Mouse (Mus musculus): ENCODE measurements around the gene Adat3.
A peak's percentile ranks its signal among the peaks of the same experiment; 100 is the strongest.

The Adat3 gene

GRCm38 (mm10) chr10:80653156-80653720 is 50.6 kb downstream of the Adat3 start:
- no peak for DNase-seq (ENCODE audit: low spot score)

DNA sequence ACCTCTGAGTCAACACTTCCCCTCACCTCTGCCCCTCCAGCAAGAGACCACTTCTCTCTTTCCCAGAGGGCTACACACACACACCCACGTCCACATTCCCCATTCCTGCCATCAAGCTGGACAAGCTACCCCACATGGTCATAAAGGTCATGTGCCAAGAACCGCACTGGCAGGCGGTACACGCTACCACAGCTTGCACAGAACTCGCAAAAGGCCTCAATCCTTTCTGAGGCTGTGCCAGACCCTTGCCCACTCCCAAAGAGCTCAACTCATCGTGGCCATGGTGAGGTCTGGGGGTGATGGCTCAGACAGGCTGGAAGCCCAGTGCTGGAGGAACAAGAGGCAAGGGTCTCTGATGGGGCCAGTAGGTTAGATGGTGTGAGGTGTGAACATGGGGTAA is 52.2 kb downstream of the Adat3 start:
- DNase-seq (ENCODE audit: low spot score) = no peak

- DNase-seq (ENCODE audit: low spot score) = no peak
Observed at GRCm38 (mm10) chr10:80655406-80656129, 52.9 kb downstream of the Adat3 start.

DNA sequence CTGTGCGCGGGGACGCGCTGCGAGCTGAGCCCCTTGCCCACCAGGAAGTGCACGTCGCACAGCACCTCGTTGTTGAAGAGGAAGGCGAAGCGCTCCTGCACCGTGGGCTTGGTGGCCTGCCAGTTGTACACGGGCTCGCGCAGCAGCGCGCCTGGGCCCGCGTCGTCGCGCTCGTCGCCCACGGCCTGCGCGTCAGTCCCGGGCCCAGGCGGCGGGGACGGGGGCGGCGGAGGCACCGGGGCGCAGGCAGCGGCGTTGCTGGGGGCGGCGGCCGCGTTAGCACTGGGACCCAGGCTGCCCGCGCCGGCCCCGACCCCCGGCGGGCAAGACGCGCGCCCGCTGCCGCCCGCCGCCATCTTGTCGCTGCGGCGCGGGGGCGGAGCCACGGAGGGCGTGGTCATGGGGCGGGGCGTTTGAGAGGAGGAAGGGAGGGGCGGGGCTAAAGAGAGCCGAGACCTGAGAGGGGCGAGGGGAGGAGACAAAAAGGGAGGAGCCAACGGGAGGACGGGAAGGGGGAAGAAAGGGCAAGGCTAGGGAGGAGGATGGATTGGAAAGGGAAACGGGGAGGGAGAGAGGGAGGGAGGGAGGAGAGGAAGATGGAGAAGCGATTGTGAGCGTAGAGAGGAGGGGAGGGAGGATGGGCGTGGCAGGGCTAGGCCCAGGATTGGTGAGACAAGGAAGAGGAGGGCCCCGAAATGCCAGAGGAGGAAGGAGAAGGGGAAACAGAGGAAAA is 53.6 kb downstream of the Adat3 start:
- DNase-seq (ENCODE audit: low spot score) = peak; percentile 99

- no peak for DNase-seq (ENCODE audit: low spot score)
Observed at GRCm38 (mm10) chr10:80656863-80657623, 54.4 kb downstream of the Adat3 start, which contains the start of gene Btbd2. Gene Btbd2, minus strand, starts transcription at chr10:80657071.

Measured in yolk sac, embryonic 10.5 days (tissue).